Mouse (Mus musculus) liver, embryonic 14.5 days (tissue): ENCODE data around the gene Ltn1.

ENCODE experiments used
- CTCF ChIP-seq: IDR thresholded peaks from 2 replicates; pipeline ENCODE4 v1.5.1; 2016; ENCODE audit warnings: antibody characterized with exemption, low read depth, control low read depth
- EP300 ChIP-seq: IDR thresholded peaks from 2 replicates; pipeline ENCODE4 v1.6.1; 2016; ENCODE audit warnings: antibody characterized with exemption, low read depth

GRCm38 (mm10) chr16:87438697-87439096, 6.3 kb upstream of the Ltn1 start:
- TF ChIP-seq EP300, result no peak
- TF ChIP-seq CTCF, result no peak
